Mouse (Mus musculus) left cerebral cortex, adult 2 months (tissue): ENCODE data around the gene Brwd1. TPM values are rescaled to one million over a fixed set of nuclear protein-coding genes. Genes with fewer than 3 reads are reported as not detected.
"Not testable (repeated sequence)": the region's sequence is repeated elsewhere in the genome, so short reads cannot be mapped to it uniquely, and the experiment has no call there.

ENCODE experiments used
- DNase-seq, 2 experiments: peaks; one replicate each; pipeline ENCODE4 v3.0.0; 2021 to 2022; ENCODE audit warnings: low spot score in 2 of 2, mixed read lengths in 1 of 2; ENCODE audit errors: extremely low spot score in 1 of 2
- H3K27ac ChIP-seq: fragments of 200-600 bp; 2 replicates; pipeline ENCODE4 v1.8.1; 2022
- H3K4me3 ChIP-seq: fragments of 200-600 bp; 2 replicates; pipeline ENCODE4 v1.8.1; 2022
- CTCF ChIP-seq: fragments of 200-600 bp; IDR thresholded peaks from 2 replicates; pipeline ENCODE4 v1.8.1; 2022; ENCODE audit warnings: antibody characterized with exemption, mild to moderate bottlenecking, moderate library complexity
- intact Hi-C: fragments of 180-260 bp; cut with DNase I; formaldehyde crosslinking; loops from one replicate; pipeline ENCODE4 v1.15.1; 2025
- total RNA-seq, 2 experiments: library from RNA; stranded (reverse); gene quantifications; 2 replicates each; pipeline ENCODE4 v1.2.3; 2021

Gene Brwd1
- total RNA-seq, 2 experiments from 2014 or later: 164 to 167 TPM

- intact Hi-C loops: loop anchor here (5.0 kb wide), 1 partner anchor 32 kb away; no protein-coding TSS in a partner anchor
- TF ChIP-seq CTCF: no peak
- no peak overlapping the region for H3K4me3 ChIP-seq
- no peak overlapping the region for H3K27ac ChIP-seq
- no peak for DNase-seq
Observed at GRCm38 (mm10) chr16:96064649-96065048, 17.7 kb downstream of the Brwd1 start.

DNA sequence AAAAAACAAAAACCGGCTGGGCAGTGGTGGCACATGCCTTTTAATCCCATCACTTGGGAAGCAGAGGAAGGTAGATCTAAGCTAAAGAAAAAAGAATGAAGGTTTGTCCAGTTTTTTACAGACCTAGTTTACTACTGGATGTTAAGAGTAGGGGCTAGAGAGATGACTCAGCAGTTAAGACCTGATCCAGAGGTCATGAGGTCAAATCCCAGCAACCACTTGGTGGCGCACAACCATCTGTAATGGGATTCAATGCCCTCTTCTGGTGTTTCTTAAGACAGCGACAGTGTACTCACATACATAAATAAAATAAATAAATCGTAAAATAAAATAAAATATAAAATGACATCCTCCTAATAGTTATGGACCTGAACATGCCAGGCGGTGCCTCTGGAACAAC is 38.2 kb downstream of the Brwd1 start:
- Histone ChIP-seq H3K27ac (no peak overlapping the region), H3K4me3 (no peak overlapping the region)
- TF ChIP-seq CTCF: peak; percentile 45
- no peak for DNase-seq
- intact Hi-C loops: loop anchor here (5.0 kb wide), 1 partner anchor 103 kb away; the partner anchor contains the start of gene Wrb

GRCm38 (mm10) chr16:96040691-96041090 is 41.6 kb downstream of the Brwd1 start:
- Histone ChIP-seq H3K4me3 (no peak overlapping the region), H3K27ac (no peak overlapping the region)
- intact Hi-C loops: loop anchor here (5.0 kb wide), 1 partner anchor 107 kb away; the partner anchor contains the start of gene Wrb
- TF ChIP-seq CTCF: no peak
- DNase-seq: no peak

DNA sequence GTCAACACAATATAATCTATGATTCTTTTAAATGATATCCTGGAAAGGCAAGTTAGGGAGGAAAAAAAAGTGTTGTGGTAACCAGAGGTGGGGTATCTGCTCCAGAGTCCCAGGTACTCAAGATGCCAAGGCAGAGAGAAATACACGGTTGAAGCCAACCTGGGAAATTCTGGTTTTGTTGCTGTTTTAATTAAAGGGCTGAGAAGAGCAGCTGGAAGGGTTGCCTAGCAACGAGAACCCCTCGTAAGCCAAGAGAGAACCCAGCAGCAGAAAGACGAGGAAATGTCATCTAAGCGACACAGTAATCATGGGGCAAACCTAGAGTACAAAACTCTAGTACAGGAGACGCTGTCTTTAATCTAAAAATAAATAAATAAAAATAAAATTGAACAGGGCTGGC is 42.8 kb downstream of the Brwd1 start:
- DNase-seq: peak in 1 of 2 experiments; percentile 20

DNA sequence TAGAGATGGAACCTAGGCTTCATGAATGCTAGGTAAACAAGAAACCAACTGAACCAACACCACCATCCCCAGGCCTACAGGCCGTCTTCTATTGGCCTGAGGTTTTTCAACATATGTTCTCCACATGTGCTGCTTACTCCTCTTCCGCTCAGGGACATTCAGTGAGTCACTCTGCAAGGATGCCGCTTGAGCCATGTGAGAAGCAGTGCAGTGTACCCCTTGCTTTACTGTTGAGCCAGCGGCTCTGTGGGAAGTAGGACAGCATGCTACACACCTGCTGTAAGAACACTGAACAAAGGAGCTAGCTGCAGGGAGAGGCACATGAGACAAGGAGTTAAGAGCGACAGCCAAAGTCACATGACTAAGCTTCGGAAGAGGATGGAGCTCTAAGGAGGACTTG is 47.9 kb downstream of the Brwd1 start:
- intact Hi-C loops: loop anchor here (5.0 kb wide), 1 partner anchor 33 kb away; no protein-coding TSS in a partner anchor
- TF ChIP-seq CTCF: no peak
- no peak overlapping the region for H3K4me3 ChIP-seq
- no peak overlapping the region for H3K27ac ChIP-seq
- no peak for DNase-seq

More for the DNA sequence above, 42.8 kb downstream of the Brwd1 start:
- Histone ChIP-seq H3K4me3 (no peak overlapping the region), H3K27ac (no peak overlapping the region)
- no peak for TF ChIP-seq CTCF
- intact Hi-C loops: no loop called here

GRCm38 (mm10) chr16:96032368-96033043 is 49.8 kb downstream of the Brwd1 start:
- no peak overlapping the region for H3K27ac ChIP-seq
- DNase-seq: no peak
- no peak for TF ChIP-seq CTCF
- intact Hi-C loops: loop anchor here (5.0 kb wide), 1 partner anchor 35 kb away; no protein-coding TSS in a partner anchor
- no peak overlapping the region for H3K4me3 ChIP-seq

DNA sequence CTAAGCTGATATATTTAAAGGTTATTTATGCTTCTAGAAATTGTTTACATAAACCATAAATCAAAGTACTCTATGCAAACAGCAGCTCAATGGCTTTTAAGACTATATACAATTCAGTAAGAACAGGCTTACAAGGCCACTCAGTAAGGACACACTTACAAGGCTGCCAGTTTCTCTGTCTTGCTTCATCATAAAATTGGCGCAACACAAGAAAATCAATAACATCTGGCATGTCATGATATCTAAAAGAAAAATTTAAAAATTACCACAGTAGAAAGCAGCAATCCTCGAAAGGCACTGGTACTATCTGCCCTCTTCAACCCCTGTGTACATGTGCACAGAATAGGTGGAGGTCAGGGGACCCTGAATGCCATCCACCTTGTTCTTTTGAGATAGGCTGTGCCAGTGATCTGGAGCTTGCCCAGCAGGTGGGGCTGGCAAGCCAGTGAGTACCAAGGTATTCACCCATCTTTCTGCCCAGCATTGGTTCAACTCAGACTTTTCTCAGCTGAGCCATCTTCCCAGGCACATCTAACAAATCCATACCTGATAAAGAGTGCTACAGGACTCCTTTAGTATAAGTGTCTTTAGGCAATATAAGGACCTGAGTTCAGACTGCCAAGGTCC is 51.7 kb downstream of the Brwd1 start:
- no peak for DNase-seq
- Histone ChIP-seq H3K27ac (no peak overlapping the region), H3K4me3 (no peak overlapping the region)
- intact Hi-C loops: loop anchor here (5.0 kb wide), 1 partner anchor 37 kb away; no protein-coding TSS in a partner anchor
- peak; percentile 36 for TF ChIP-seq CTCF

- no peak for TF ChIP-seq CTCF
- H3K4me3 ChIP-seq: no peak overlapping the region
- H3K27ac ChIP-seq: no peak overlapping the region
- DNase-seq: no peak
- intact Hi-C loops: no loop called here
Observed at GRCm38 (mm10) chr16:96026256-96026655, 56.1 kb downstream of the Brwd1 start.

GRCm38 (mm10) chr16:96025244-96025643 is 57.1 kb downstream of the Brwd1 start:
- Histone ChIP-seq H3K27ac (no peak overlapping the region), H3K4me3 (no peak overlapping the region)
- TF ChIP-seq CTCF: peak; percentile 19
- DNase-seq: no peak
- intact Hi-C loops: no loop called here

GRCm38 (mm10) chr16:96021045-96021444 is 61.3 kb downstream of the Brwd1 start:
- Histone ChIP-seq H3K4me3 (no peak overlapping the region), H3K27ac (no peak overlapping the region)
- intact Hi-C loops: no loop called here
- no peak for DNase-seq
- no peak for TF ChIP-seq CTCF

DNA sequence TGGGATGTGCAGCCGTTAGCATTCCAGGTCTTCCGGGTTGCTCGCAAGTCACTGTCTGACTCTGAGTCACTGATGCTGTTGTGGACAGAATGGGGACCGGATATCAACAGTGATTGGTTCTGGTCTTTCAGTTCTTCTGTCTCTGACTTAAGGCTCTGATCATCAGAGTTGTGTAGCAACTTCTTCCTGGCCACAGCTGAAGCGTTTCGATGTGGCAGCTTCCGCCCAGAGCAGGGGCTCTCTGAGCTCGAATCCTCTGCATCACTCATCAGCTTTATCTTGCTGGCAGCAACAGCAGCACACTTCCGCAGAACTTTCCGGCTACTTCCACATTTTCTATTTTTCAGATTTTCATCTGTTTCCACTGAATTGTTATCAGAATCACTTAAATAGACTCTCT is 73.2 kb downstream of the Brwd1 start:
- DNase-seq, H3K4me3 ChIP-seq, H3K27ac ChIP-seq, intact Hi-C loops: not testable (repeated sequence)

DNA sequence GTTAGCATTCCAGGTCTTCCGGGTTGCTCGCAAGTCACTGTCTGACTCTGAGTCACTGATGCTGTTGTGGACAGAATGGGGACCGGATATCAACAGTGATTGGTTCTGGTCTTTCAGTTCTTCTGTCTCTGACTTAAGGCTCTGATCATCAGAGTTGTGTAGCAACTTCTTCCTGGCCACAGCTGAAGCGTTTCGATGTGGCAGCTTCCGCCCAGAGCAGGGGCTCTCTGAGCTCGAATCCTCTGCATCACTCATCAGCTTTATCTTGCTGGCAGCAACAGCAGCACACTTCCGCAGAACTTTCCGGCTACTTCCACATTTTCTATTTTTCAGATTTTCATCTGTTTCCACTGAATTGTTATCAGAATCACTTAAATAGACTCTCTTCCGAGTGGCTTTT is 78.0 kb downstream of the Brwd1 start:
- DNase-seq, intact Hi-C loops, H3K27ac ChIP-seq, H3K4me3 ChIP-seq: not testable (repeated sequence)
